Comparison of ENCODE assay signal across 9 mouse cellular contexts in genomic region chr2:57699226-57699625, GRCm38 (mm10).
A peak's percentile ranks its signal among the peaks of the same experiment; 100 is the strongest.
DNase-seq lines count a peak whose midpoint lies in the region; ATAC-seq and TF ChIP-seq lines count a peak whose summit lies in the region.
"Had no signal": no experiment of that assay in that cellular context is flagged by ENCODE, and none has a peak within 500 bp of the region (broad histone marks: within the 10 kb centered on the region; RNA-seq: fewer than 3 reads in every experiment).

No protein-coding gene starts in this region.

- no peaks in the 10 kb centered on the region for H3K27me3 ChIP-seq in heart, embryonic 11.5 days (ENCODE audit: control insufficient read depth, insufficient read depth, low read length)
- no peaks in the 10 kb centered on the region for H3K27me3 ChIP-seq in forebrain, postnatal 0 days (ENCODE audit: insufficient read depth, low read length)
- peaks cover 17% of the 10 kb centered on the region for H3K27me3 ChIP-seq in midbrain, embryonic 11.5 days (ENCODE audit: control insufficient read depth, insufficient read depth, low read length)

- H3K4me2 ChIP-seq in heart, embryonic 11.5 days = peak overlapping the region; percentile 60
- peak overlapping the region; percentile 63 for H3K4me2 ChIP-seq in forebrain, postnatal 0 days (ENCODE audit: low read depth)
- peak overlapping the region; percentile 48 for H3K4me2 ChIP-seq in midbrain, embryonic 11.5 days

- DNase-seq in heart, postnatal 14 days = no peak
- DNase-seq in brain, embryonic 14.5 days (ENCODE audit: low read depth) = peak; percentile 75
- DNase-seq in forebrain, postnatal 0 days = no peak
- peak; percentile 88 for DNase-seq in midbrain, embryonic 11.5 days (ENCODE audit: low spot score, missing footprints)
- no peak for DNase-seq in gastrocnemius, postnatal 25 days
- DNase-seq in right cerebral cortex, postnatal 10 days (ENCODE audit: low spot score in 2 of 2) = no peak
- no peak for DNase-seq in cerebellum, adult 9-10 months

- TF ChIP-seq CTCF in brain, embryonic 14.5 days (IDR thresholded peaks at IDR 0.05; ENCODE audit: borderline replicate concordance, extremely low read depth, insufficient read depth, insufficient read length) = no peak
- TF ChIP-seq CTCF in forebrain, postnatal 0 days (IDR thresholded peaks at IDR 0.05; ENCODE audit: low read depth) = no peak

- H3K27ac ChIP-seq in heart, embryonic 11.5 days (ENCODE audit: low read depth, low read length) = no peak overlapping the region
- H3K27ac ChIP-seq in forebrain, postnatal 0 days (ENCODE audit: low read depth, low read length) = no peak overlapping the region
- no peak overlapping the region; the same call in 1 of the 2 replicates for H3K27ac ChIP-seq in midbrain, embryonic 11.5 days (ENCODE audit: low read depth, low read length)

- no peak for ATAC-seq in heart, embryonic 11.5 days (replicated peaks; ENCODE audit: insufficient number of reproducible peaks, low FRiP score, low TSS enrichment)
- peak; percentile 69 for ATAC-seq in forebrain, postnatal 0 days
- peak; percentile 58 for ATAC-seq in midbrain, embryonic 11.5 days (ENCODE audit: low FRiP score)

- no peak for TF ChIP-seq POLR2A in brain, embryonic 14.5 days (IDR thresholded peaks at IDR 0.05; ENCODE audit: borderline replicate concordance, extremely low read depth, insufficient read depth, insufficient read length, poor library complexity, severe bottlenecking)

- H3K4me3 ChIP-seq in heart, embryonic 11.5 days (ENCODE audit: low read depth, low read length) = peak overlapping the region; percentile 28; the same call in 1 of the 2 replicates
- H3K4me3 ChIP-seq in forebrain, postnatal 0 days (ENCODE audit: low read depth, low read length) = peak overlapping the region; percentile 40
- H3K4me3 ChIP-seq in midbrain, embryonic 11.5 days (ENCODE audit: low read depth, low read length) = peak overlapping the region; percentile 17
- H3K4me3 ChIP-seq: erythroblast, embryonic 14.5 days had no signal

- WGBS in heart, embryonic 11.5 days (ENCODE audit: insufficient replicate concordance) = 54% methylated on average over 4 of the region's 4 CpGs
- 6% methylated on average over 4 of the region's 4 CpGs for WGBS in forebrain, postnatal 0 days
- WGBS in midbrain, embryonic 11.5 days = 23% methylated on average over 4 of the region's 4 CpGs

- 0 out of 2 replicates have a peak, but pooled peaks cover 6% of the 10 kb centered on the region for H3K4me1 ChIP-seq in heart, embryonic 11.5 days (ENCODE audit: control insufficient read depth, insufficient read depth, low read length)
- peaks cover 9% of the 10 kb centered on the region; the same call in 1 of the 2 replicates for H3K4me1 ChIP-seq in forebrain, postnatal 0 days (ENCODE audit: insufficient read depth)
- H3K4me1 ChIP-seq in midbrain, embryonic 11.5 days (ENCODE audit: control insufficient read depth, insufficient read depth, low read length) = peaks cover 4% of the 10 kb centered on the region; the same call in 1 of the 2 replicates

- no peaks in the 10 kb centered on the region for H3K36me3 ChIP-seq in heart, embryonic 11.5 days (ENCODE audit: control insufficient read depth, insufficient read depth, low read length)
- H3K36me3 ChIP-seq in forebrain, postnatal 0 days (ENCODE audit: insufficient read depth) = no peaks in the 10 kb centered on the region
- no peaks in the 10 kb centered on the region for H3K36me3 ChIP-seq in midbrain, embryonic 11.5 days (ENCODE audit: control insufficient read depth, insufficient read depth, low read length)

- H3K9ac ChIP-seq in heart, embryonic 11.5 days (ENCODE audit: low read depth, low read length) = no peak overlapping the region
- peak overlapping the region; percentile 45 for H3K9ac ChIP-seq in forebrain, postnatal 0 days
- H3K9ac ChIP-seq in midbrain, embryonic 11.5 days (ENCODE audit: low read length) = peak overlapping the region; percentile 48; the same call in 1 of the 2 replicates

- no peaks in the 10 kb centered on the region for H3K9me3 ChIP-seq in heart, embryonic 11.5 days (replicated peaks; ENCODE audit: control insufficient read depth, low read length)
- H3K9me3 ChIP-seq in forebrain, postnatal 0 days (ENCODE audit: low read length) = no peaks in the 10 kb centered on the region
- H3K9me3 ChIP-seq in midbrain, embryonic 11.5 days (ENCODE audit: control insufficient read depth, low read length) = no peaks in the 10 kb centered on the region

- intact Hi-C loops in heart, postnatal 14 days (cut with DNase I) = loop anchor here (10.0 kb wide), 1 partner anchor 1584 kb away; no protein-coding TSS in a partner anchor

Comparison
In these comparisons a context has a peak if more than half of its experiments do, and no peak if none do; other contexts are left out.
1. DNase-seq: peak in brain, embryonic 14.5 days (single experiment) and midbrain, embryonic 11.5 days (single experiment); none in heart, postnatal 14 days (0 of 2), forebrain, postnatal 0 days (single experiment), gastrocnemius, postnatal 25 days (single experiment), right cerebral cortex, postnatal 10 days (0 of 2) and cerebellum, adult 9-10 months (single experiment).
2. Peak in every context shown above with its lines, with median percentiles within 50 percentile points of each other: H3K4me2 ChIP-seq and H3K4me3 ChIP-seq.